Mouse (Mus musculus) bone marrow macrophage, adult 2 months (primary cell): ENCODE results near the gene Gm20388. TPM values are rescaled to one million over a fixed set of nuclear protein-coding genes. Genes with fewer than 3 reads are reported as not detected.
A peak's percentile ranks its signal among the peaks of the same experiment; 100 is the strongest.

Experiments used
- H3K27ac ChIP-seq: 2 replicates; pipeline ENCODE4 v1.5.1; 2012; ENCODE audit warnings: low read depth, low read length; ENCODE audit not compliant: insufficient read depth
- H3K4me1 ChIP-seq: 2 replicates; pipeline ENCODE4 v1.6.1; 2012; ENCODE audit warnings: low read length; ENCODE audit not compliant: control insufficient read depth, insufficient read depth
- H3K4me3 ChIP-seq: 2 replicates; pipeline ENCODE4 v1.5.1; 2012; ENCODE audit warnings: mild to moderate bottlenecking, low read length, moderate library complexity; ENCODE audit not compliant: insufficient read depth
- CTCF ChIP-seq: IDR thresholded peaks from 2 replicates; pipeline ENCODE4 v1.5.1; 2012; ENCODE audit warnings: low read depth, mild to moderate bottlenecking, low read length, moderate library complexity
- POLR2A ChIP-seq: IDR thresholded peaks from 2 replicates; pipeline ENCODE4 v1.6.1; 2012; ENCODE audit warnings: mild to moderate bottlenecking, low read depth, low read length, borderline replicate concordance
- polyA plus RNA-seq: library from polyadenylated mRNA; stranded (reverse); fragments of >200 nt; gene quantifications from 2 replicates; pipeline ENCODE4 v1.2.4, GENCODE M21; 2012; ENCODE audit not compliant: missing spikeins, insufficient read depth, insufficient read length

Gene Gm20388
- polyA plus RNA-seq, 1 experiment = 32.7 TPM

- no peak for TF ChIP-seq POLR2A
- TF ChIP-seq CTCF = no peak
- Histone ChIP-seq H3K4me1 (peaks cover 43% of the 10 kb centered on the region), H3K4me3 (peak overlapping the region; percentile 71), H3K27ac (peak overlapping the region; percentile 57)
Measured at GRCm38 (mm10) chr8:122550234-122550994, 2639.8 kb downstream of the Gm20388 start.

GRCm38 (mm10) chr8:122550995-122551264, 2640.3 kb downstream of the Gm20388 start:
- peaks cover 45% of the 10 kb centered on the region for H3K4me1 ChIP-seq
- no peak for TF ChIP-seq CTCF
- no peak for TF ChIP-seq POLR2A
- H3K27ac ChIP-seq = peak overlapping the region; percentile 57
- peak overlapping the region; percentile 71 for H3K4me3 ChIP-seq

GRCm38 (mm10) chr8:122551265-122552051, 2640.8 kb downstream of the Gm20388 start, which contains the start of gene Piezo1:
TSS of gene Piezo1 (minus strand) at chr8:122551329.
- peak; percentile 79; the same call in 1 of the 2 replicates for TF ChIP-seq POLR2A
- TF ChIP-seq CTCF = peak; percentile 98
- Histone ChIP-seq H3K4me1 (peaks cover 45% of the 10 kb centered on the region), H3K27ac (peak within 1 kb of the TSS; percentile 57), H3K4me3 (peak within 1 kb of the TSS; percentile 71)

GRCm38 (mm10) chr8:122554786-122555185, 2644.1 kb downstream of the Gm20388 start:
- H3K4me1 ChIP-seq = peaks cover 37% of the 10 kb centered on the region
- TF ChIP-seq CTCF (no peak), POLR2A (no peak)
- H3K4me3 ChIP-seq = no peak overlapping the region
- peak overlapping the region; percentile 94; the same call in 1 of the 2 replicates for H3K27ac ChIP-seq

- peaks cover 46% of the 10 kb centered on the region for H3K4me1 ChIP-seq
- H3K27ac ChIP-seq = peak overlapping the region; percentile 94
- no peak for TF ChIP-seq CTCF
- TF ChIP-seq POLR2A = 0 out of 2 replicates have a peak, but pooled peaks have one; percentile 58
- peak overlapping the region; percentile 69 for H3K4me3 ChIP-seq
Measured at GRCm38 (mm10) chr8:122556030-122557009, 2645.7 kb downstream of the Gm20388 start.

GRCm38 (mm10) chr8:122557248-122558038, 2646.8 kb downstream of the Gm20388 start:
- peaks cover 51% of the 10 kb centered on the region for H3K4me1 ChIP-seq
- TF ChIP-seq POLR2A (no peak), CTCF (no peak)
- H3K27ac ChIP-seq = peak overlapping the region; percentile 94
- H3K4me3 ChIP-seq = peak overlapping the region; percentile 69

GRCm38 (mm10) chr8:122558671-122559349, 2648.2 kb downstream of the Gm20388 start:
- Histone ChIP-seq H3K4me3 (no peak overlapping the region), H3K27ac (peak overlapping the region; percentile 65), H3K4me1 (peaks cover 51% of the 10 kb centered on the region)
- TF ChIP-seq CTCF (no peak), POLR2A (no peak)

GRCm38 (mm10) chr8:122561199-122561598, 2650.6 kb downstream of the Gm20388 start:
- H3K27ac ChIP-seq = peak overlapping the region; percentile 83
- no peak for TF ChIP-seq POLR2A
- no peak for TF ChIP-seq CTCF
- no peak overlapping the region for H3K4me3 ChIP-seq
- H3K4me1 ChIP-seq = peaks cover 51% of the 10 kb centered on the region
